Mouse (Mus musculus) spleen, adult 12 weeks (tissue): ENCODE measurements around the gene Olfr10.

Experiments used
- DNase-seq: peaks from one replicate; pipeline ENCODE4 v3.0.0; 2022; ENCODE audit warnings: low spot score

Gene Olfr10

DNA sequence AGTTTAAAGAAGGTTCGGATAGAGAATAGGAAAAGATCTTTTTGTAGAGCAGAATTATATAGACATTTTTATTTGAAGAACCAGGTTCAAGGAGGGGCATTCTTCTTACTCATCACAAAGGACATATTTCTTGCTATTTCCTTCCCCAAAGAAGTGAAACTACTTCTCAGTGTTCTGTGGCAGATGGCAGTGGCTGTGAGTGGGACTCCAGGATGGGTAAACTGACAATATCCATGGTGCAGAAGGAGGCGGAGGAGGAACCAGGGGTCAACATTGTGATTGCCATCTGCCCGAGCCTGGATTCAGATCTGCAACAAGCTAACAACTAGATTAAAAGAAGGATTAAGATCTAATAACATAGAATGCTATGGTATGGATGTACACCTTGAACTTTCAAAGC lies 22.2 kb downstream of the Olfr10 start:
- DNase-seq: no peak

DNA sequence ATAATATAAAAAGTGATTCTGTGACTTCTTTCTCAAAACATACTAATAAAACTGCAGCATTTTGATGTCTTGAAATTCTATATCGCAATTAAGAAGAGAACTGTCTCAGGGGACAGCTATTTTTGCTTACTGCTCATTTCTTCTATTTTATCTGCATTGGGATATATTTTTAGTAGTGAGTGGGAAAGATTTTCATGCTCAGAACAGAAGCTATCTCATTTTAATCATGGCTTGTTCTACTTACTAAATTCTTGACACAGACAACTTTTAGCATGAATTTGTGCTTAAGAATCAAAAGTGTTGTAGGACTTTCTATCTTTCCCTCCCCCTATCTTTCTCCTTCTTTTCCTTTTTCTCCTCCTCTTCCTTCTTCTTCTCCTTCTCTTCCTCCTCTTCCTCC lies 25.1 kb downstream of the Olfr10 start:
- no peak for DNase-seq

DNA sequence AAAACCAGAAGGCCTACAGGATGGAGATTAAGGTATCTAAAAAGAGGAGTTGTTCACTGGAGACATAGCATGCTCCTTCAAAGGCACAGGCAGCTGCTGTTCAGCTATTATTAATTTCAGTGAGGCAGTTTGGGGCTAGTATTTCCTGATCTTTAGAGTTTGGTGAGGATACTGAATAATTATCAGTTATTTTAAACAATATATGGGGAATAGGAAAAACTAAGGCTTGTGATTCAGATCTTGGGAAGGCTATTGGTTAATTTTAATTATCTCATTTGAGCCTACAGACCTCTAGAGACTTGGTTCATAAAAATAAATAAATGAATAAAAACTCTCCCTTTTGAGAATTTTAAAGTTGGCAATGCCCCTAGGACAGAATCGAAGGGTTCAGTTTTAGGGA lies 30.3 kb downstream of the Olfr10 start, which contains the start of gene Olfr1390:
TSS of gene Olfr1390 (plus strand) at position 301 of the 400 bp plus-strand sequence.
- DNase-seq: no peak

DNA sequence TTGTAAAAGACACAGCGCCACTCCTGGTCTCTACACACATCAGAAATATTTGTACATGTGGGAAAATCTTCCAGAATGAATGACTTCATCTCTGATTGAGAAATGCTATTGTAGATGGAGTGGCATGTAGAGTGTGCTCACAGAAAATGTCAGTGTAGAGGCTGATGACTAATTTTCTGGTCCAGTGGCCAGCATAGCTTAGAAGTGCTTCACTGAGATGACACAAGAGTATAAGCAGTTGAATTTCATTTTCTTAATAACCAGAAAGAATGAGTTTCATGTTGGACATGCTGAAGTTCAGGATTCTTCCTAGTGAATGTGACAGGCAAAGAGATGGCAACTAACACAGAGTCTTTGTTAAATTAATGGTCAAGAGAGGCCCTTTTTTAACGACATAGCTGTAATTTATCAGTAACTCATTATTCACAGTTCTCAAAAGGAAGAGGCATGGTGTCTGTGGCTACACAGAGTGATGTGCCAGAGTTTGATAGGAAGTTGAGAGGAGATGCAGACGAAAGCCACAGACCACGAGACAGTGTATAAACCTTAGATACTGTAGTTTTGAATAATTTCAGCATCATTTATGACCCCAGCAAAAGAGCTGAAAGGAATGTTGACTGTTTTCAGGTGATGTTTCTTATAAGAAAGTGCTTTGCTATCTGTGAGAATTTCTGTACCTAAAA lies 32.8 kb downstream of the Olfr10 start:
- no peak for DNase-seq
